Mouse (Mus musculus) stomach, postnatal 0 days (tissue): ENCODE measurements around the gene Abl1.

Experiments
- CTCF ChIP-seq: IDR thresholded peaks from 2 replicates; pipeline ENCODE4 v1.5.1; 2016; ENCODE audit warnings: antibody characterized with exemption, low read depth, mild to moderate bottlenecking, moderate library complexity
- EP300 ChIP-seq: optimal IDR thresholded peaks from 2 replicates; pipeline ENCODE3; 2016; ENCODE audit warnings: antibody characterized with exemption

DNA sequence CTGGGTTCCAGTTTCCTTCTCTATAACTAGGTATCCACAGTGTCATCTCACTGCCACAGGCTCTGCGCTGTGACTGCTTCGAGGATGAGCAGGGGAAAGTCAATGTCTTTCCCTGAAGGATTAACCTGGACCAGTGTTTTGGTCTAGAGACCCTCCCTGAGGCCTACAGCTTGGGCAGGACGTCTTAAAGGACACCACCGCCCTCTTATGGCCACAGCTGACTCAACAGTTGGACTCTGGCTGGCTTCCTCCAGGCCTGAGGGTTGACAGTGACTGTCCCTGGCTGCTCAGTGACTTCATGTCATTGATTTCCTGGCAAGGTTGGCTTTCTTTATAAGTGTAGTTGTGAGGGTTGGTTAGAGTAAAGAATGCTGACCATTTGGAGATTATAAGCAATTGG is 20.8 kb upstream of the Abl1 start:
- TF ChIP-seq CTCF (peak; percentile 66), EP300 (no peak)
